Mouse (Mus musculus): ENCODE results near the gene Zfp945.
"Not testable (repeated sequence)": the region's sequence is repeated elsewhere in the genome, so short reads cannot be mapped to it uniquely, and the experiment has no call there.

Gene Zfp945

DNA sequence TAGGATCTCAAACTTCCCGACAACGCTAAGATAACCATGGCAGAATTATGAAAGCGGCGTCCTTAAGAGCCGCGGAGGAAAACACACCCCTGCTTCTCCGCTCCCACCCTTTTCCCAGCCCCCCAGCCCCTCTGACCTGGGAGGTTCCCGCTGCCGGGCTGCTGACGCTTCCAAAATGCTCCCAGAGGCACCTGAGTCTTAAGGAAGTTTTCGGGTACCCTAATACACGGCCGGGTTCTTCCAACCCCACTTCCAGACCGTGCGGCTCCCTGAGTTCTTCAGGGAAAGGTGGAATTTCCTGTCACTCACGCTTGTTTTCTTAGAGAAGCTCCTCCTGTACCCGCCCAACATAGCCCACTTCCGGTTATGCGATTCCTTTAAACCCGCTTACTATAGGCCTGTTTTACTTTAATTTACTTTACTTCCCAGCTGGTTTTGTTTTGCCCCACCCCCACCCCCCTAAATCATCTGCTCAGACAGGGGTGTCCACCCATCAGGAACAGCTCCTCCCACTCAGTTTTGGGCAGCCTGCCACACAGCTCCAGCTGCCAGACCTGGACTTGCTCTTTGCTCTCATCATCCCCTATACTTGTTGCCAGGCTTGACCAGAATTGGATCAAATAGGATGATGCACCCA lies at the start of gene Zfp945:
TSS of gene Zfp945 (minus strand) at position 290 of the 637 bp plus-strand sequence.
- peak; percentile 48 for DNase-seq

- no peak for DNase-seq
Observed at GRCm38 (mm10) chr17:22888302-22888701, 21.4 kb upstream of the Zfp945 start.

- DNase-seq = no peak
Observed at GRCm38 (mm10) chr17:22884059-22884698, 17.2 kb upstream of the Zfp945 start.

DNA sequence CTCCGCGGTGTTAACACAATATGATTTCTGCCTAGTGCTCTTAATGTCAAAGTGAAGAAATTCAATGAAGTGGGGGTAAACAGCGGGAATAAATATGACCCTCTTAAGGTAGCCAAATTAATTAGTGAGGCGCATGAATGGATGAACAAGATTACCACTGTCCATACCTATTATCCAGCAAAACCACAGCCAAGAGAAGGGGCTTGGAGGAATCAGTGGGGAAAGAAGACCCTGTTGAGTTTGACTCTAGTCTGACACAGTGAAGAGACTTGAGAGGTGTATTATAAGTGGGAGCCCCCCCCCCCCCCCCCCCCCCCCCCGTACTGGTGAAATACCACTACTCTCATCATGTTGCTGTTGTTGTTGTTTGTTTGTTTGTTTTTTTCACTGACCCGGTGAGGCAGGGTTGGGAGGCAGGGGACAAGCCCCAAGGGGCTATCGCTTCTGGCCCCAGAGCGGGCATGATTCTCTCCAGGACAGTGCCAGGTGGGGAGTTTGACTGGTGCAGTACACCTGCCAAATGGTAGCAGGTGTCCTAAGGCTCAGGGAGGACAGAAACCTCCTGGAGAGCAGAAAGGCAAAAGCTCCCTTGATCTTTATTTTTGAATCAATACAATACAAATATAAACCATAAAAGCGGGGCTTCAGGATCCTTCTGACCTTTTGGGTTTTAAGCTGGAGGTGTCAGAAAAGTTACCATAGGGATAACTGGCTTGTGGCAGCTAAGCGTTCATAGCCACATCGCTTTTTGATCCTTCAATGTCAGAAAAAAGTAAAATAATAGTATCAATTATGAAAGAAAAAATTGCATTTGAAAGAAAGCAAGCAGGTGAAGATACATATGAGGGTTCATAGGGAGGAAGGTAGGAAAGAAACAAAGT lies 10.7 kb upstream of the Zfp945 start:
- DNase-seq = no peak

DNA sequence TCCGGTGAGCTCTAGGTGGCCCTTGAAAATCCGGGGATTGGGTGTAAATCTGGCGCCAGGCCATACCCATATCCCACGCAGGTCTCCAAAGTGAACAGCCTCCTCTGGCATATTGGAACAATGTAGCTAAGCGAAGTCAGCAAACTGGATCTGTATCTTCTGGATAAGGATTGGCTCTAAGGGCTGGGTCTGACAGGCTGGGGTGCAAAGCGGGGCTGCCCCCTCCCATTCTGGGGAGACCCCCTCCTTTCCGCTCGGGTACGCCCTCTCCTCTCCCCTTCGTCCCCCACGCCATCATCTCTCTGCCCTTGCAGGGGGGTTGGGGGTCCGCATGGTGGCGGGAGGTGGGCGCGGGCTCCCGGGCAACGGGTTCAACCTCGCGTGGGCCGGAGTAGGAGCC lies 9.4 kb upstream of the Zfp945 start:
- DNase-seq = no peak

DNA sequence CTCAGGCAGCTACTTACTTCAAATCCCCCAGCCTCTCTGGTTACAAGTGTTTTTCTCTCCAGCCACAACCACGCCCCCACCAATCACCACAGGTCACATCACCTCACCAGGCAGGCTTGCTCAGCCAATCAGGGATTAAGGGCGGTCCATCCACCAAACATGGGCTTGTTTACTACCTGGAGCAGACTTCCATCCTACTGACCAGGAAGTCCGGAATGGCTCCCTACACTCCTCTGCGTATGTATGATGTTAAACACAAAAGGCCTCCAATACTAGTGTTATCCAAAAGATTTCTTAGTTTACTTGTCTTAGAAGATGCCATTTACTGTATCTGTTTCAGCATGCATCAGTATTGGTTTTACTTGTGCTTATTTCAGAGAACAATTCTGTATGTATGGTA lies 8.6 kb upstream of the Zfp945 start:
- DNase-seq = not testable (repeated sequence)

GRCm38 (mm10) chr17:22866421-22866844 lies 501 bp downstream of the Zfp945 start:
- DNase-seq = peak; percentile 4

- no peak for DNase-seq
Observed at GRCm38 (mm10) chr17:22821166-22821565, 45.8 kb downstream of the Zfp945 start.

- no peak for DNase-seq
Observed at GRCm38 (mm10) chr17:22818199-22818595, 48.7 kb downstream of the Zfp945 start.

- DNase-seq = peak; percentile 9
Observed at GRCm38 (mm10) chr17:22817471-22818198, 49.3 kb downstream of the Zfp945 start.

DNA sequence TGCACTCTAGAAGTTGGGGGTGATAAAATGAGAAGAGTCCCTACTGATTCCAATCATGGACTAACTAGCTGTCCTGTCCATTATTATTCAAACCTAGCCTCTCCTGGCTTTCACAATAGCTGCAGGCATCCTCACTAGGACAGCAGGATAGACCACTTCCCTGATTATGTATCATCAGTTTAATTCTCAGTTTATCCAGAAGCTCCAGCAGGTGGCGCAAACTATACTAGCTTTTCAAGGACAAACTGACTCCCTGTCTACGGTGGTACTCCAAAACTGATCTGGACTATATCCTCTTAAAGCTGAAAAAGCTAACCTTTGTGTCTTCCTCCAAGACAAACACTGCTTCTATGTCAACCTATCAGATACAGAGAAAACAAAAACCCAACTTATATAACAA lies 67.2 kb downstream of the Zfp945 start:
- peak; percentile 10 for DNase-seq

Data from thymus, postnatal 25 days (tissue).